ENCODE assay signal across 11 mouse cellular contexts in genomic region chr14:9583227-9584155, GRCm38 (mm10).
DNase-seq lines count a peak whose midpoint lies in the region; ATAC-seq and TF ChIP-seq lines count a peak whose summit lies in the region.
"Had no signal": no experiment of that assay in that cellular context is flagged by ENCODE, and none has a peak within 500 bp of the region (broad histone marks: within the 10 kb centered on the region; RNA-seq: fewer than 3 reads in every experiment).

No protein-coding gene starts in this region.

- no peaks in the 10 kb centered on the region for H3K9me3 ChIP-seq in forebrain, embryonic 15.5 days
- no peaks in the 10 kb centered on the region for H3K9me3 ChIP-seq in forebrain, embryonic 12.5 days
- H3K9me3 ChIP-seq in lung, embryonic 14.5 days (ENCODE audit: low read depth, low read length), result no peaks in the 10 kb centered on the region
- no peaks in the 10 kb centered on the region for H3K9me3 ChIP-seq in liver, embryonic 16.5 days (replicated peaks; ENCODE audit: control insufficient read depth, low read length)

- WGBS in forebrain, embryonic 15.5 days, result 76% methylated on average over 8 of the region's 8 CpGs
- 84% methylated on average over 8 of the region's 8 CpGs for WGBS in forebrain, embryonic 12.5 days
- WGBS in lung, embryonic 14.5 days, result 60% methylated on average over 8 of the region's 8 CpGs
- WGBS in liver, embryonic 16.5 days (ENCODE audit: insufficient replicate concordance), result 63% methylated on average over 8 of the region's 8 CpGs

- no peaks in the 10 kb centered on the region for H3K27me3 ChIP-seq in forebrain, embryonic 15.5 days
- 0 out of 2 replicates have a peak, but pooled peaks cover 6% of the 10 kb centered on the region for H3K27me3 ChIP-seq in forebrain, embryonic 12.5 days
- H3K27me3 ChIP-seq in lung, embryonic 14.5 days (ENCODE audit: insufficient read depth, low read length), result no peaks in the 10 kb centered on the region
- H3K27me3 ChIP-seq in liver, embryonic 16.5 days (ENCODE audit: control insufficient read depth, insufficient read depth, low read depth, low read length), result no peaks in the 10 kb centered on the region

- H3K4me3 ChIP-seq in forebrain, embryonic 15.5 days, result no peak overlapping the region
- H3K4me3 ChIP-seq in forebrain, embryonic 12.5 days (replicated peaks), result no peak overlapping the region
- H3K4me3 ChIP-seq in lung, embryonic 14.5 days (ENCODE audit: low read depth, low read length), result no peak overlapping the region
- H3K4me3 ChIP-seq in liver, embryonic 16.5 days (ENCODE audit: low read depth, low read length), result no peak overlapping the region
- H3K4me3 ChIP-seq: gastrocnemius, adult 2 months had no signal

- H3K4me2 ChIP-seq in forebrain, embryonic 15.5 days (replicated peaks), result no peak overlapping the region
- H3K4me2 ChIP-seq in forebrain, embryonic 12.5 days, result no peak overlapping the region
- no peak overlapping the region for H3K4me2 ChIP-seq in lung, embryonic 14.5 days
- no peak overlapping the region for H3K4me2 ChIP-seq in liver, embryonic 16.5 days (ENCODE audit: low read depth, low read length)

- H3K4me1 ChIP-seq in forebrain, embryonic 15.5 days, result no peaks in the 10 kb centered on the region
- H3K4me1 ChIP-seq in forebrain, embryonic 12.5 days, result no peaks in the 10 kb centered on the region
- 0 out of 2 replicates have a peak, but pooled peaks cover 6% of the 10 kb centered on the region for H3K4me1 ChIP-seq in lung, embryonic 14.5 days (ENCODE audit: insufficient read depth)
- no peaks in the 10 kb centered on the region; the same call in 1 of the 2 replicates for H3K4me1 ChIP-seq in liver, embryonic 16.5 days (ENCODE audit: control insufficient read depth, low read depth, low read length)

- no peak overlapping the region for H3K27ac ChIP-seq in forebrain, embryonic 15.5 days (replicated peaks)
- no peak overlapping the region for H3K27ac ChIP-seq in forebrain, embryonic 12.5 days
- H3K27ac ChIP-seq in lung, embryonic 14.5 days (ENCODE audit: low read depth), result no peak overlapping the region
- H3K27ac ChIP-seq in liver, embryonic 16.5 days (ENCODE audit: low read length), result no peak overlapping the region
- H3K27ac ChIP-seq: gastrocnemius, adult 2 months had no signal

- TF ChIP-seq CTCF in lung, embryonic 14.5 days (IDR thresholded peaks at IDR 0.05; ENCODE audit: low read depth), result no peak

- no peak overlapping the region for H3K9ac ChIP-seq in forebrain, embryonic 15.5 days (replicated peaks)
- H3K9ac ChIP-seq in forebrain, embryonic 12.5 days, result no peak overlapping the region
- no peak overlapping the region for H3K9ac ChIP-seq in lung, embryonic 14.5 days
- no peak overlapping the region for H3K9ac ChIP-seq in liver, embryonic 16.5 days (ENCODE audit: low read depth, low read length)

- DNase-seq in lung, embryonic 14.5 days, result peak; percentile 13
- no peak for DNase-seq in lung, postnatal 4 days
- peak; percentile 70 for DNase-seq in brain, adult 2 months (ENCODE audit: low read depth, low spot score)
- no peak for DNase-seq in neural tube, embryonic 10.5 days (ENCODE audit: extremely low spot score, low spot score)
- DNase-seq in heart, adult 18-20 months, result no peak
- DNase-seq: adrenal gland, postnatal 10 days; gastrocnemius, adult 2 months; kidney, postnatal 14 days had no signal

- no peaks in the 10 kb centered on the region for H3K36me3 ChIP-seq in forebrain, embryonic 15.5 days
- H3K36me3 ChIP-seq in forebrain, embryonic 12.5 days (replicated peaks), result no peaks in the 10 kb centered on the region
- H3K36me3 ChIP-seq in lung, embryonic 14.5 days (ENCODE audit: insufficient read depth), result no peaks in the 10 kb centered on the region
- no peaks in the 10 kb centered on the region for H3K36me3 ChIP-seq in liver, embryonic 16.5 days (ENCODE audit: control insufficient read depth, insufficient read depth)

- 0 out of 2 replicates have a peak, but pooled peaks have one; percentile 32 for ATAC-seq in forebrain, embryonic 15.5 days (replicated peaks)
- ATAC-seq in forebrain, embryonic 12.5 days (ENCODE audit: low FRiP score), result no peak
- ATAC-seq in lung, embryonic 14.5 days (ENCODE audit: insufficient read depth), result peak; percentile 38; the same call in 1 of the 2 replicates
- ATAC-seq in liver, embryonic 16.5 days (ENCODE audit: low read depth), result peak; percentile 59; the same call in 1 of the 2 replicates

Comparison
In these comparisons a context has a peak if more than half of its experiments do, and no peak if none do; other contexts are left out.
1. DNase-seq: peak in lung, embryonic 14.5 days (single experiment) and brain, adult 2 months (single experiment); none in lung, postnatal 4 days (0 of 2), neural tube, embryonic 10.5 days (single experiment) and heart, adult 18-20 months (0 of 2).